Mouse (Mus musculus): ENCODE results near the gene Zranb2. TPM values are rescaled to one million over a fixed set of nuclear protein-coding genes. Genes with fewer than 3 reads are reported as not detected.

Gene Zranb2
- total and polyA plus RNA-seq, 2 experiments: 4.2 to 26.5 TPM

DNA sequence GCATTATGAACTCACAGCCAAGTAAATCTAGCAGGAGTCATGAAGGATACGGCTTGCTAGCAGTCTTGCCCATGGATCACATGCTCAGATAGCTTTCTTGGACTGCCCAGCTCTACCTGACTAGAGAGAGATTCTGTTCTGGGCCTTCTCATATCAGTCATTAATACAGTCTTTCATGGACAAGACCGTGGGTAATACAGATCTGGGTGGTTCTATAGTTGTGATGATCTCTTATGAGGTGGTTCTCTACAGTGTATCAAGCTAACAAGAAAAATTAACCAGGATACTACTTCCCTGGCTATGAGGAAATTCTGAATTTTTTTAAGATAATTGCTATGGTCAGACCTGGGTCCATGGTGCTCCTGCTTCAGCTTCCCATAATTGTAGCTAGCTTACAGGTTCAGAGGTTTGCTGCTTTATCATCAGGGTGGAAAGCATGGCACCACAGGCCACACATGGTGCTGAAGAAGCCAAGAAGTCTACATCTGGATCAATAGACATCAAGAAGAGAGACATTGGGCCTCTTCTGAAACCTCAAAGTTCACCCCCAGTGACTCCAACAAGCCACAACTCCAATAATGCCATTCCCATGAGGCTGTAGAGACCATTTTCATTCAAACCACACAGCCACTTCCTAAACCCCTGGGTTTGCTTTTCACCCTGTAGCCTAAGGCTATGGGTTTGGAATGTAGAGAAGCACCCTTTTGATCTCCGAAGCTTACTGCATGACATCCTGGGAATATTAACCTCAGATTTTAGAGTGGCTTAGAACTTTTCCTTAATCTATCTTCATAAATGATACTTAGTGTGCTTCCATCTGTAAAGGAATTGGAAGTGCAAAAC is 16.0 kb downstream of the Zranb2 start:
- TF ChIP-seq POLR2A (IDR thresholded peaks at IDR 0.05; ENCODE audit: extremely low read depth, insufficient read depth, low read length): no peak
- TF ChIP-seq CTCF (IDR thresholded peaks at IDR 0.05; ENCODE audit: low read depth, low read length): no peak
- Histone ChIP-seq H3K36me3 (ENCODE audit: control insufficient read depth, insufficient read depth, low read length) (peaks cover 38% of the 10 kb centered on the region), H3K4me3 (ENCODE audit: insufficient read depth, low read depth, low read length) (no peak overlapping the region), H3K79me2 (ENCODE audit: control insufficient read depth, insufficient read depth, low read length) (no peaks in the 10 kb centered on the region), H3K9ac (ENCODE audit: low read depth, low read length) (no peak overlapping the region), H3K4me1 (ENCODE audit: control insufficient read depth, insufficient read depth, low read length) (no peaks in the 10 kb centered on the region), H3K27me3 (ENCODE audit: control insufficient read depth, insufficient read depth, low read length) (no peaks in the 10 kb centered on the region), H3K27ac (replicated peaks; ENCODE audit: insufficient read depth, low read depth, low read length) (no peak overlapping the region)
- no peak for DNase-seq (ENCODE audit: extremely low read depth, low read depth, low spot score)
- 95% methylated on average over 3 of the region's 3 CpGs for WGBS

DNA sequence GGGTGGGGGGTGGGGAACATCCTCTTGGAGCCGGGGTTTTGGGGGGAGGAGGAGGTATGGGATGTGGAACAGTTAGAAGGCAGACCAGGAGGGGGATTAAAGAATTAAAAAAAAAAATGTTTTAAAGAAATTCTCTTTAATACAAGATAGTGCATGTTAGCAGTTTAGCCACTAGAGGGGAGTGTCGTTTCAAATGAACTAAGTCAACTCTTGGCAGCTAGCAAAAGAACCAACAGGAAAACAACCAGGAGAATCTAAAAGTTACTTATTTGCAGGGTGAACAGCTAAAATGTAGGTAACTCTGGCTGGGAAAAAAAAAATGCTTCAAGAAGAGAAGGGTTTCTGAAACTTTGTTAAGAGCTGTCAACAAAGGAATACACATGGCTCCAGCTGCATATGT is 31.2 kb downstream of the Zranb2 start:
- DNase-seq (ENCODE audit: extremely low read depth, low read depth, low spot score): peak; percentile 63
- Histone ChIP-seq H3K27ac (replicated peaks; ENCODE audit: insufficient read depth, low read depth, low read length) (no peak overlapping the region), H3K79me2 (ENCODE audit: control insufficient read depth, insufficient read depth, low read length) (no peaks in the 10 kb centered on the region), H3K4me1 (ENCODE audit: control insufficient read depth, insufficient read depth, low read length) (peaks cover 3% of the 10 kb centered on the region; the same call in 1 of the 2 replicates), H3K9ac (ENCODE audit: low read depth, low read length) (no peak overlapping the region), H3K4me3 (ENCODE audit: insufficient read depth, low read depth, low read length) (no peak overlapping the region), H3K27me3 (ENCODE audit: control insufficient read depth, insufficient read depth, low read length) (peaks cover 14% of the 10 kb centered on the region), H3K36me3 (ENCODE audit: control insufficient read depth, insufficient read depth, low read length) (no peaks in the 10 kb centered on the region)
- TF ChIP-seq POLR2A (IDR thresholded peaks at IDR 0.05; ENCODE audit: extremely low read depth, insufficient read depth, low read length) (no peak), CTCF (IDR thresholded peaks at IDR 0.05; ENCODE audit: low read depth, low read length) (0 out of 2 replicates have a peak, but pooled peaks have one; percentile 13)
- 3% methylated on average over 2 of the region's 2 CpGs for whole genome bisulfite sequencing

DNA sequence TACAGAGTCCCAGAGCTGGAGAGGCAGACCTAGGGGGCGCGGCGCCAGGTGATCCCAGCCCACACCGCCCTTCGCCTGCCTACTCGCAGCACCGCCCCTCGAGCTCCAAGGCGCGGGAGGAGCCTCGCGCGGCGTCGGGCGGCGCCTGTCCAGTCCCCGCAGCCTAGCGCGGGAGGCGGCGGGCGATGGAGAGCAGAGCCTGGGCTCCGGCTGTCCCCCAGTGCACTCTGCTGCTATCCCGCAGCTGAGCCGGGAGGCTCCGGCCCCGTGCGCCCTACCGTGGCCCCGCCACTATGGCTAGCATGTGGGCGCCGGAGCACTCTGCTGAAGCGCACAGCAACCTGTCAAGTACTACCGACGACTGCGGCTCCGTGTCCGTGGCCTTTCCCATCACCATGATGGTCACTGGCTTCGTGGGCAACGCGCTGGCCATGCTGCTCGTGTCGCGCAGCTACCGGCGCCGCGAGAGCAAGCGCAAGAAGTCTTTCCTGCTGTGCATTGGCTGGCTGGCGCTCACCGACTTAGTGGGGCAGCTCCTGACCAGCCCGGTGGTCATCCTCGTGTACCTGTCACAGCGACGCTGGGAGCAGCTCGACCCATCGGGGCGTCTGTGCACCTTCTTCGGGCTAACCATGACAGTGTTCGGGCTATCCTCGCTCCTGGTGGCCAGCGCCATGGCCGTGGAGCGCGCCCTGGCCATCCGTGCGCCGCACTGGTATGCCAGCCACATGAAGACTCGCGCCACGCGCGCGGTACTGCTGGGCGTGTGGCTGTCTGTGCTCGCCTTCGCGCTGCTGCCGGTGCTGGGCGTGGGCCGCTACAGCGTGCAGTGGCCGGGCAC is 33.0 kb downstream of the Zranb2 start, which contains the start of gene Ptger3:
Ptger3 (plus strand) TSS at position 168 of the 841 bp plus-strand sequence.
- no peak for TF ChIP-seq POLR2A (IDR thresholded peaks at IDR 0.05; ENCODE audit: extremely low read depth, insufficient read depth, low read length)
- no peak for TF ChIP-seq CTCF (IDR thresholded peaks at IDR 0.05; ENCODE audit: low read depth, low read length)
- WGBS: under 1% methylated on average over 84 of the region's 84 CpGs
- Histone ChIP-seq H3K36me3 (ENCODE audit: control insufficient read depth, insufficient read depth, low read length) (no peaks in the 10 kb centered on the region), H3K4me1 (ENCODE audit: control insufficient read depth, insufficient read depth, low read length) (peaks cover 3% of the 10 kb centered on the region; the same call in 1 of the 2 replicates), H3K4me3 (ENCODE audit: insufficient read depth, low read depth, low read length) (peak within 1 kb of the TSS; percentile 62; the same call in 1 of the 2 replicates), H3K27me3 (ENCODE audit: control insufficient read depth, insufficient read depth, low read length) (peaks cover 14% of the 10 kb centered on the region), H3K27ac (replicated peaks; ENCODE audit: insufficient read depth, low read depth, low read length) (no peak within 1 kb of the TSS), H3K9ac (ENCODE audit: low read depth, low read length) (no peak within 1 kb of the TSS), H3K79me2 (ENCODE audit: control insufficient read depth, insufficient read depth, low read length) (no peaks in the 10 kb centered on the region)
- no peak for DNase-seq (ENCODE audit: extremely low read depth, low read depth, low spot score)

DNA sequence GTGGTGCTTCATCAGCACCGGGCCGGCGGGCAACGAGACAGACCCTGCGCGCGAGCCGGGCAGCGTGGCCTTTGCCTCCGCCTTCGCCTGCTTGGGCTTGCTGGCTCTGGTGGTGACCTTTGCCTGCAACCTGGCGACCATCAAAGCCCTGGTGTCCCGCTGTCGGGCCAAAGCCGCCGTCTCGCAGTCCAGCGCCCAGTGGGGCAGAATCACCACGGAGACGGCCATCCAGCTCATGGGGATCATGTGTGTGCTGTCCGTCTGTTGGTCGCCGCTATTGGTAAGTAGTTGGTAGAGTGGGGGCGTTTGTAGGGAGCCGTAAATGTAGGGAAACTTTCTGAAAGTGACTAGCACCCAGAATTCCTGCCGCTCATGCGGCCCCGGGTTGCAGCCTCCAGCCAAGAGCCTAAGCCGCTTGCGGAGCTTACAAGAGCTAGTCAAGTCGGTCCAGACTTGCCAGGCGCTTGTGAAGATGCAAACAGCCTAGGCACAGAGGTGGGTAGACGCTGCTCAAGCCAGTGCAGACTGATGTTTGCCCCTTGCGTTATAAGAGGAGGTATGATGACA is 33.7 kb downstream of the Zranb2 start:
- H3K9ac ChIP-seq (ENCODE audit: low read depth, low read length): no peak overlapping the region
- no peaks in the 10 kb centered on the region for H3K79me2 ChIP-seq (ENCODE audit: control insufficient read depth, insufficient read depth, low read length)
- H3K36me3 ChIP-seq (ENCODE audit: control insufficient read depth, insufficient read depth, low read length): no peaks in the 10 kb centered on the region
- TF ChIP-seq POLR2A (IDR thresholded peaks at IDR 0.05; ENCODE audit: extremely low read depth, insufficient read depth, low read length): no peak
- TF ChIP-seq CTCF (IDR thresholded peaks at IDR 0.05; ENCODE audit: low read depth, low read length): no peak
- no peak for DNase-seq (ENCODE audit: extremely low read depth, low read depth, low spot score)
- peaks cover 3% of the 10 kb centered on the region; the same call in 1 of the 2 replicates for H3K4me1 ChIP-seq (ENCODE audit: control insufficient read depth, insufficient read depth, low read length)
- H3K27ac ChIP-seq (replicated peaks; ENCODE audit: insufficient read depth, low read depth, low read length): no peak overlapping the region
- peaks cover 14% of the 10 kb centered on the region for H3K27me3 ChIP-seq (ENCODE audit: control insufficient read depth, insufficient read depth, low read length)
- H3K4me3 ChIP-seq (ENCODE audit: insufficient read depth, low read depth, low read length): peak overlapping the region; percentile 62; the same call in 1 of the 2 replicates
- 3% methylated on average over 34 of the region's 34 CpGs for WGBS

DNA sequence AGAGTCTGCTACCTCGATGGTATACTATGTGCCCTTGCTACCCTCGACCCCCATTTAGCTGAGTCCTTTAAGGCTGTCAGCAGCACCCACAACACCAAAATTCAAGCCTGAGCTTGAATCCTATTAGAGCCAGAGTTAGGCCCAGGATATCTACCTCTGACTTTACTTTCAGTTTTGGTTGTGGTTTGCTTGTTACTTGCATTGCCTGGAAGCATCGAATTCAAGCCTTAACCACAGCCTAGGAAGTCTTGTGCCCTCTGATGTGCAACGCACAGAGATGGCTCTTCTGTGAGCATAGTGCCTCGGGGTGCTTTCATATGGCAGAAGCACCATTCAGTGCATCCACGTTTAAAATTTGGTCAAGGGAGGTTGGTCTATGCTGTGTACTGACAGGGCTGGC is 38.1 kb downstream of the Zranb2 start:
- H3K4me3 ChIP-seq (ENCODE audit: insufficient read depth, low read depth, low read length): no peak overlapping the region
- H3K27me3 ChIP-seq (ENCODE audit: control insufficient read depth, insufficient read depth, low read length): peaks cover 8% of the 10 kb centered on the region
- WGBS: 77% methylated on average over 6 of the region's 6 CpGs
- H3K79me2 ChIP-seq (ENCODE audit: control insufficient read depth, insufficient read depth, low read length): no peaks in the 10 kb centered on the region
- TF ChIP-seq POLR2A (IDR thresholded peaks at IDR 0.05; ENCODE audit: extremely low read depth, insufficient read depth, low read length) (no peak), CTCF (IDR thresholded peaks at IDR 0.05; ENCODE audit: low read depth, low read length) (no peak)
- peaks cover 1% of the 10 kb centered on the region; the same call in 1 of the 2 replicates for H3K4me1 ChIP-seq (ENCODE audit: control insufficient read depth, insufficient read depth, low read length)
- no peak overlapping the region for H3K9ac ChIP-seq (ENCODE audit: low read depth, low read length)
- H3K27ac ChIP-seq (replicated peaks; ENCODE audit: insufficient read depth, low read depth, low read length): no peak overlapping the region
- no peaks in the 10 kb centered on the region for H3K36me3 ChIP-seq (ENCODE audit: control insufficient read depth, insufficient read depth, low read length)
- DNase-seq (ENCODE audit: extremely low read depth, low read depth, low spot score): no peak
